Mouse (Mus musculus): ENCODE measurements around the gene Prokr2.

The Prokr2 gene

DNA sequence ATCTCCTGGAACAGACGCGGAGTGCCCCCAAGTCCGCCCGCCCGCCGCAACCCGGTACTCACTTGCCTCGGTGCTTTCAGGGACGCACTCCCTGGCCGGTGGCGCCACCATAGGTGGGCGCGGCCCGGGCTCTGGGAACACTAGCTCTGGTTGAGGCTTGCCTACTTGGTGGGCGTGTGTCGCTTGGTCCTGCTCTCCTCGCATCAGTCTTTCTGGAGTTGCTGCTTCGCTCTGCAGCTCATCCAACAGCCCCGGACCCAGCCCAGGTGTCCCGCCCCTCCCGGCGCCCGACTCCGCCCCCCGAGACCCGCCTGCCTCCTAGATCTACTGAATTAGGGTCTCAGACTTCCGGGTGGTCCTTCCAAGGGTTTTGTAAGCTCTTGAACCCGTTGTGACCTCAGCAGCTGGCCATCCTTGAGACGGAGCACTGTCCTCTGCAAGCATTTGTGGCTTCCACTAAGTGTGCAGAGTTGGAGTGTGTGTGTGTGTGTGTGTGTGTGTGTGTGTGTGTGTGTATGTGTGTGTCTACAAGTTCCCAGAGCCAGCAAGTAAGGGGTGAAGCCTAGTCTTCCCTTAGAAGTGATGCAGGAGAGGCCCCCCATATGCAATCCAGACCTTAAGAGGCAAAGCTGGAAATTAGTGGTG lies at the start of gene Prokr2:
Gene Prokr2 (minus strand): TSS at position 254 of the 645 bp plus-strand sequence.
- no peak for DNase-seq

DNA sequence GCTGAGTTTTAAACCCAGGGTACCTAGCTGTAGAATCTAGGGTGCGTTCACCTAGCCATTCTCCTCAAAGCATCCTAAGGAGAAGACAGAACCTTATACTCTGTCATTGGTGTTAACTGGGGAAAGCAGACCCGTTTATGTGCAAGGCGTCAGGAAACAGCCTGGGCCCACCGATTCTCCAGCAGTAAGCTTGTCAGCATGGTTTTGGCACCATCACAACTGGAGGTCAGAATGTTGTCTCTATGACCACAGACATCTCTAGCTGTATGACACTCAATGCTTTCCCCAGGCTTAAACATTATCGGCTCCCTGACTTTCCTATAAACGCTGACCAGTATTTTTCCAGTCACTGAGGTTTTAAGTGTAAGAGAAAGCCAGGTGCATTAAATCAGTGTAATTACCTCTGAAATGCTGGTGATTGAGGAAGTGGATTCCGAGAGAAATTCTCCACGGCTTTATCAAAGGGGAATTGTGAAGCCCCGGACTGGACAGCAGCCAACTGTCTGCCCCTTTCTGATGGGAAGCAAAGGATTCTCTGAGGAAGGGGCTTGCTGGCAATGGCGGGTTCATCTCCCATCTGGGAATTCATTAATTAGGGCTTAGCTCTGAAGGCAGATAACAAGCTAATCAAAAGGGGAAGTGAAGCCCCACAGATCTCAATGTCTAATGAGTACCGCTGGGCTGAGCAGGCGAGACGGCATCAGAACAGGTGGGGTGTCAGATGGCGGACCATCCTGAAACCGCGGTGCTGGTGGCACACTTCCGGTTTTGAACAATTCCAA lies 42.1 kb upstream of the Prokr2 start:
- DNase-seq = no peak

DNA sequence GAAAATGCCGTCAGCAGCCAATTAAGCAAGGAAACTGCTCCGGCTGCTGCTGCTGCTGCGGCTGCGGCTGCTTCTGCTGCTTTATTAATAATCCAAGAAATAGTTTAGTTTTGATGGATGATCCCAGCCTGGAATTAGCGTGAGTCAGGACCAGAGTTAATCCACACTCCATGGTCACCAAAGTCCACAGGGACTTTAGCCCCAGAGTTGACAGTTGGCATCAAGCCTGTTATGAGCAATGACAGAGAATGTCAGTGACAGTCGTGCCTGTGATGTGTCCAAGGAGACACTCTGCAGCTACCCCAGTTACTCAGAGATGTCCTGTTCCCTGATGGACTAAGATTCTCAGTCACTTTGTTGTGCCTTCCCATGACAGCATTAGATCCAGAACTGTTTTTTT lies 40.3 kb upstream of the Prokr2 start:
- DNase-seq = no peak

DNA sequence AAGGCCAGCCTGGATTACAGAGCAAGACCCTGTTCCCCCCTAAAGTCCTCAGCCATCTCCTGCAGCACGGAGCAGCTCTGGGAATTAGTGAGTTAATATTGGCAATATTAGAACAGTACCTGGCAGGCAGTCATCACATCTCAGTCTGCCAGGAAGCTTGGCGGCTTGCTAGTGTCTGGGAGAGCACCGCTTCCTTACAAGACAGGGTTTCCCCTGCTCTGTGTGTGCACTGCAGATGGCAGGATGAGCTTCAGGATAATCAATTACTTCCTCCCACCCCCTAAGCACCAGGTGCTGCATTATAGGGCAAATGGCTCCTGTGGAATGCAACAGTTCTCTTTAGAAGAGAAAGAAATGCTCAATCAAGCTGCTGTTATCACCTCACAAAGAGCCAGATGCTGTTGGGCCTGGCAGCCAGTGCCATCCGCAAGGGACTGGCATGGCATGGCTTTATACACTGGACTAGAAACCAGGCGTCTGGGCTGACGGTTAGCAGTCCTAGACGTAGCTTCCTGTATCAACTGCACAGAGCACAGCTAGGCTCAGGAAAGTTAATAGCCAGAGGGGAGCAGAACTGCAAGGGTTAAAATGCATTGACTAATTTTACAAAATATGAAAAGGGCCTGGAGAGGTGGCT lies 38.3 kb upstream of the Prokr2 start:
- no peak for DNase-seq

DNA sequence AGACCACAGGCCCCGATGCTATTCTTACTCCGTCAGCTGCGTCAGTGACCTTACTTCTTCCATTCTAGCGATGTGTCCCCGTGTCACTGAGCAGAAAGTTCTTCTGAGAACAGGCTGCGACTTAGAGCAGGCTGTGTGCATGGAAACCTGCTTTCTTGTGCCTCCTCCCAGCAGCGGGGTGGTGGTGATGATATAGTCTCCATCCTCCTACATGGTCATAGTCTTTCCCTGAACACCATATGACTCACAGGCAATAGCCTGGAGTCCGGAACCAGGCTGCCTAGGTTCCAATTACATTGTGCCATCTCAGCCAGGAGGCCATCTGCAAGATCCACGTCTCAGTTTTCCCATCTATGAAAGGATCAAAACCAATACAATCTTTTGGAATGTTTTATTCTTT lies 37.6 kb upstream of the Prokr2 start:
- DNase-seq = no peak

DNA sequence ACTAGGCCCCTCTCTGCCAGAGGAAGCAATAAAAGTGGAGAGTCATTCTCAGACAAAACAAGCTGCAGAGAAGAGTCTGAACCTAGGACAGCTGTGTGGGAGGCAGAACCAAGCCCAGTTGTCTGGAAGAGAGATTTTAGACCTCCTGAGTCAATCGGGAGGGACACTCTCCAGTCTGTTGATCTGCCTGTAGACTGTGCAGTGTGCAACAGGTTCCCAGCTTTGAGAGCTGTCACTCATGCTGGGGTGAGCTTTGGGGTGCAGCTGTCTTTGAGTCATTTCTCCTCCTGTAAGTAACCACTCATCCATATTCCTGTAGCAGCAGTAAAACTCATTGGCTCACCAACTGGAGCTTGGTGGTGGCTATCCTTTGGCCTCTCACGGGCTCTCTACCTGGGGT lies 33.2 kb upstream of the Prokr2 start:
- no peak for DNase-seq

DNA sequence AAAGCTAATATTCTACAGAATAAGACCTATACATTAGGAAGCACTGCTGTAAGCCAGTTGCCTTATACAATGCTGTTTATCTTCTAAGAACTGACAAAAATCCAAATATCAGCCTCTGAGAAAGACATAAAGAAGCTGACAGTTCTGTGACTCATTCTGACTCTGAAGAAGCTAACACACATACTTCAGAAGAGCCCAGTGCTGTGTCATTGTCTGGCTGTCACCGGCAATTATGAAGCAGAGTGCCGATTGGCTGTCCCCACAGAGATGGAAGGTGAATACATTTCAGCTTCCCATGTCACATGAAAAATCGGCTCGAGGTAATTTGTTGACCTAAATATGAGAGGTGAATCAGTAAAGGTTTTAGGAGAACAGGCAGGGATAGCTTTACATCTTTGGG lies 24.9 kb upstream of the Prokr2 start:
- DNase-seq = no peak

DNA sequence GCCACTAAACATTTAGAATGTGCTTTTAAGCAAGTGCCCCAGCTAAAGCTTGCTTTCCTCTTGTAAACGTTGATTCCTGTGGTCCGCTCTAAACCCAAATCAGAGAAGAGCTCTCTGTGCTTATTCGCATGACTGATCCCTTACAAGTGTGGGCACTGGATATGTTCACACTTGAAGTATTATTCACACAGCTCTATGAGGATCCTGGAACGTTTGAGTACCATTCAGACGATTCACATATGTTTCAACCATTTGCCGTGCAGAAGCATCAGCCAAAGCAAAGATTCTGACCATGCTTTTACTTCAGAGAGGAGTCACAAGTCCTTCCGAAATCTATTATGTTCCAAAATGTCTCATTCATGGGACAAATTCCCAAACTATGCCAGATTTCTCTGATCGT lies 12.9 kb upstream of the Prokr2 start:
- no peak for DNase-seq

DNA sequence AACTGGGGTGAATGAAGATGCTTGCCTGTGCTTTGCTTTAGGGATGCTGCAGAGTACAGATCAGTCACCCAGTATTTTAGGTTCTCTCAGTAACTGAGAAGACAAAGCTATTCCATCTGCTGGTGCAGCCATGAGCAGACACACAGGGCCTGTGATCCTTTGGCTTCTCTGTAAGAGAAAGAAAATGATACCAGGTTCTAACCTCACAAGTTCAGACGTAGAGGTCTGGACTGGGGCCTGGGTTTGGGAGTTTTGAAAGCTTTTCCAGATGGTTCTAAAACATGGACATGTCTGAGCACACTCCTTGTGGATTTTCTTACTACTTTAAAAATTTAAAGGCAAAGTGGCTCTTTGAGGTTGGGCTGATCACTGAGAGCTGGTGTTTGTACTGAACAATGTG lies 10.5 kb upstream of the Prokr2 start:
- DNase-seq = no peak

DNA sequence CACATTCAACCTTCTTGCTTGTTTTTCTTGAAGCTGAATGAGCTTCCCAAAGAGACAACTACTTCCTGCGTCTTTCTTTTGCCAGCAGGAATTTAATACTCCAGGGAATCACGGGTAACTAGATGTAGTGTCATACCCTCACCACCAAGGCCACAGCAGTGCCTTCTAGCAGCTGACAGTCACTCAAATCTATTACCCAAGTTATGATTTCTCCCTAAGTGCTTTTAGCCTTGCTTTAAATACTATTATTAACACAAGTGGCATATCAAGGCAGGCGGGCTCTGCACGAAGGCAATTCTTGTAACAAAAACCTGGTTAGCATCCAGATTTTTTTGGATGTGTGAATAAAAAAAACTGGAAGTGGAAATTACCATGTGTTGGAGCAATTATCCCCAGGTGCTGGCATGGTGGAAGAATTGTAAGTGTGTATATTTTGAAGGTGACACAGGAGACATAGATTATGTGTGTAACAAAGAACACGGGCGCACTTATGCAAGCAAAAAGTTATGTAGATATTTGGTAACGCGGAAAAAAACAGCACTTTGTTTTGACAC lies 5.4 kb upstream of the Prokr2 start:
- no peak for DNase-seq

DNA sequence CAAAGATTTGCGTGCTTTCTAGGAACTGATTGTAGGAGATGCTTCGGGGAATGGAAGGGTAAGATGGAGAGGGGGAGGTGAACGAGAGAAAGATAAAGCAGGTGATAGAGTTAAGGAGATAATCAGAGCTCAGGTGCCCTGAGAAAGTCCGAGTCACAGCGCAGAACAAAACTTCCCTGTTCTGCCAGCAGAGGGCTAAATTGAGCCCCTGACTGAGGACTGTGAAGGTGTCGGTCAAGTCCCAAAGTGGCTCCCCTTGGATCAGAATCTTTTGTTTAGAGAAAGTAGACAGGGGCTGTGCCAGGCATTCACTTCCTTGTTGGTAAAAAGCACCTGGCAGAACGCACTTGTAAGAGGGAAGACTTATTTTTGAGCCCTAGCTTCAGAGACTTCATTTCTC lies 4.3 kb upstream of the Prokr2 start:
- no peak for DNase-seq

DNA sequence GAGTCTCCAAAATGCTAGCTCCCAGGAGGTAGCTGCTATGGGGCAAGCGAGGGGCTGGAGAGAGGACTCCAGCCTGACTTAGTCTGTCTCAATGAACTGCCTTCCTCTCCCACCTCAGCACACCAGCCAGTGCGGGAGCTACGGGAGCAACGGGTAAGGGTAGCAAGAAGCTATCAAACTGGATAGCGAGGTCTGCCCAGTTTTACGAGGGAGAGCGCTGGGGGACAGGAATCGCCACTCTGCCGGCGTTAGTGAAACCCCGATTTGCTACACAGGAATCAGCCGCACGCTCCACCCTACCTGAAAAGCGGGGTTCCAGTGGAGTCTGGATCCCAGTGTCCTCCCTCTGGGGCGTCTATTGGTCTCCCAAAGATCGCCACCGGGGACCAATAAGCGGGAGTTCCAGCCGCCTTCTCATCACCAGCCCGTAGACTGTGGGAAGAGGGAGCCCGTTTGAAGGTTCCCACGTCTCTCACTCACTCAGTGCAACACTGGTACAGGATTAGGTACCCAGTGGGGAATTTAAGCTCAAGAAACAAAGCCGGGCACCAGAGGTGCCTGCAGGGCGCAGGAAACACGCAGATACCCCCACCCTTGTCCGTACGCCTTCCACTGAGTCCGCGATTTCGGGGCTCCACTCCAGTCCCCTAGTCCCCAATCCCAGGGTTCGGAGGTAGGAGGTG lies 595 bp downstream of the Prokr2 start:
- no peak for DNase-seq

DNA sequence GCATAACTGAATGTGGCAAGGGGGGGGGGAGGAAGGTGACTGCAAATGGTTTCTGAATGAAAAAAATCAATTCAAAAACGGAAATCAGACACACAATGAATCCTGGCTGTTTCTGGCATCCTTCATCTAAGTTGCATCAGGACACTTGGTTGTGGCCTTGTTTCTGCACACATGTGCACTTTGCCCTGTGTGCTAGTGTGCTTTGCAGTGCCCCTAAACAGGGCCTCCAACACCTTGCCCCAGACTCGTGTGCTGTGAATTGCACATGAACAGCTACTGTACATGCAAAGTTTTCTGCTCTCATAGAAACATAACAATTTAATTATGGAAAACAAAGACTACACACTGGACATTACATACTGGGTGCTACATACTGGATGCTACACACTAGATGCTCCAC lies 2.9 kb downstream of the Prokr2 start:
- DNase-seq = no peak

DNA sequence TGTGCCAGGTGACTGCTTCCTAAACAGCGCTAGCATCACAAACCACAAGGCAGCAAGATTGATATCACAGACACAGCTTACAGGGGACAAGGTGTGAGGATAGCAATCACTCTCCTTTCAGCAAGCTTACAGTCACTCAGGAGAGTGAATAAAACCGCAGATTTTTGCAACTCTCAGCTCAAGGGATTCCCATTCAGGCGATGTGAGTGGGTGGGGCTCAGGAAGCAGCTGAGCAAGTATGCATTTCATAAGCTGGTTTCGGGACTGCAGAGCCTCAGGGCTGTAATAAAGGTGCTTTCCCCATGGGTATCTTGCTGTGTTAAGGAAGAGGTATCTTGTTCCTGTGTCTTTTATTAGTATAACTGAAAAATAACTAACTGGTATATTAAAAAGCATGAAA lies 5.6 kb downstream of the Prokr2 start:
- DNase-seq = no peak

DNA sequence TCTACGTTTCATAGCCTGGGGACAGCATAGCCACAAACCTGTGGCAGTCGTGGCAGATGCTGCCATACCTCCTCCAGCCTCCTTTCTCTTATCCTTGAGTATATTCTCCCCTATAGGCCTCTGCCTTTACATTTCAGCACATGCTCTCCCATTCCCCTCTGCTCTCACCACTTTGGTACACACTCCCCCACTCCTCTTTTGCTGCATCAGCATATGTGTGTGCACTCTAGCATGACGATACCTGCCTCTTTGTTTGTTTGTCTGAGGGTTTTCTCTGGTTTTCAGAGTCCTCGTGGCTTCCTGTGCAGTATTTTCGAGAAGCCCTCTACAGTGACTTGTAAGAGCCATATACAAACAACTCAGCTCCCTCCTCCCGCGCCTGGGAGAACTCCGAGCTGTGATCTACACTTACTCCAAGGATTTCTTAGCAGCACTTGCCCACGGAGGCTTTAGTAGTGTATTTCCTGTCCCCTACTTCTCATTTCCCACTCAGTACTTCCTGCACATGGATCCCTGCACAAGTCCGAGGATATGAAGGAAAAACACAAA lies 6.6 kb downstream of the Prokr2 start:
- no peak for DNase-seq

DNA sequence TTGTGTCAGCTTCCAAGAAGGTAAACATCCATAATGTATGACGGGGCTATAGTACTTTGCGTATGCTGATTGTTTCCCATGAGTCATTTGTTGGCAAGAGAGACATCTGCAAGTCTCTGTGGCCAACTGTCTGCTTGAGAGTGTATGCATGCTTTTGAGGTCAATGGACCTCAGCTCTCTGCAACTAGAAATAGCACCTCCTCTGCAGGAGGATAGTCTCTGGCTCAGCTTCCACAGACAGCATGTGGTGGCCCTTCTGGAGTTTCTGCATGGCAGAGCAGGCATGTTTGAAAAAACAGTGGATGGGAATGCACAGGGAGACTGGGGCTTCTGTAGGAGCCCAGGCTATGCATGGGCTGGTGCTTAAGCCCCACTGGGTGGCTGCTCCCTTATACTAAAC lies 7.8 kb downstream of the Prokr2 start:
- no peak for DNase-seq

DNA sequence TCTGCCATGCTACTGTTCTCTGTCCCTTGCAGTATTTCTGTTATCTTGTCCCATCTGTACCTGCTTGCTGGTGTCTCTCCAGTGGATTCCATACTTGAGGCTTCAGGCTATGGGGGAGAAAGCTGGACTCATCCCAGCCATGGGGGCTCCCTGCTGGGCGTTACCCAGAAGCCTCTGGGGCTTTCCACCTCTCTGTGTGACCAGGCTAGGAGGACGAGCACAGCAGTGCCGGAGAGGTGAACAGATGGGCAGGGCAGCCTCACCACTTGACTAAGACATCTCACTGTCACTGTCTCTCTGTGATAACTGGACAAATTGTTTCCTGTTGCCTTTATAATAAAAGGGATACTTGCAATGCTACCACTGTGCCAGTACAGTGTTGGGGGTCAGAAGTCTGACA lies 9.5 kb downstream of the Prokr2 start:
- no peak for DNase-seq

DNA sequence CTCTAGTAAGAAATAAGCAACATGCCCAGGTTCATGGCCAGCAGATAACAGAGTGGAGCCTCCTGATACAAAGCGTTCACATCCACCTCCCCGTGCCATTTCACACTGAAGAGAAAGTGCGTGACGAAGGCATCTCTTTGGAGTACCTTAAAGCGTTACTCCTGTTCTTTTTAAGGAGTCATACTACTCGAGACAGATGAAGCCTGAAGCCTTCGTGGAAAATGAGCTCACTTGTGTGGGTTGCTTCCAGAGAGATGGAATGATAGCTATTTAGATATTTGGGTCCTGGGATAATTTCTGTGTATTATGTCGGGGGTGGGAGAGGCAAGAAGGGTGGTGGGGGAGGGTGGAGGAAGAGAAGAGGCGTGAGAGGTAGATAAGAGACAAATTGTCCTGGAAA lies 10.1 kb downstream of the Prokr2 start:
- DNase-seq = no peak

DNA sequence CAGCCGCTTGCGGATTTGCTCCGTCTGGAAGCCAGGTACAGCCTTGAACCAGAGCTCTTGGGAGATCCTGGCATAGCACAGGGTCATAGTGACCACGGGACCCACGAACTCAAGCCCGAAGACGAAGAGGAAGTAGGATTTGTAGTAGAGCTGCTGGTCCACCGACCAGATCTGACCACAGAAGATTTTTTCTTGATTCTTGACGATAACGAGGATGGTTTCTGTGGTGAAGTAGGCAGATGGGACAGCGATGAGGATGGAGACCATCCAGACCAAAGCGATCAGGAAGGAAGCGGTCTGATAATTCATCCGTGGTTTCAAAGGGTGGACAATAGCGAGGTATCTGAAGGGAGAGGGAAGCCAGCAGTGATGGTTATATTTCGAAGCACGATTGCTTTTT lies 11.5 kb downstream of the Prokr2 start:
- DNase-seq = no peak

DNA sequence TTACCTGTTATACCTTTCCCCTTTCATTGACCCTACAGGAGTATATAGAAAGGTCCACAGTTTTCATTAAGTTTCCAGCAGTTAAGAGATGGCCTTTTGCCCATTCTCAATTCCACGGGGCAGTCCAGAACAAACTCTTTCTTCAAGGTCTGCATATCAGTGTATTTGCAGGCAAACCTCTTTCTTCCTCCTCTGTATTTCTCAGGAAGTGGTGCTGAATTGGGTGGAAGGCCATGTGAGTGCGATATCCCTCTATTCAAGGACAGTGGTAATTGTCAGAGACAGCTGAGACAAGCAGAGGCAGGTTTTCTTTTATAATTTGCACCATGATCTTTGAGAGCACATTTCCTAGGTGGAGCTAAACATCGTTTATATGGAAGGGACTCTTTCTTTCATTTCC lies 16.8 kb downstream of the Prokr2 start:
- DNase-seq = no peak

DNA sequence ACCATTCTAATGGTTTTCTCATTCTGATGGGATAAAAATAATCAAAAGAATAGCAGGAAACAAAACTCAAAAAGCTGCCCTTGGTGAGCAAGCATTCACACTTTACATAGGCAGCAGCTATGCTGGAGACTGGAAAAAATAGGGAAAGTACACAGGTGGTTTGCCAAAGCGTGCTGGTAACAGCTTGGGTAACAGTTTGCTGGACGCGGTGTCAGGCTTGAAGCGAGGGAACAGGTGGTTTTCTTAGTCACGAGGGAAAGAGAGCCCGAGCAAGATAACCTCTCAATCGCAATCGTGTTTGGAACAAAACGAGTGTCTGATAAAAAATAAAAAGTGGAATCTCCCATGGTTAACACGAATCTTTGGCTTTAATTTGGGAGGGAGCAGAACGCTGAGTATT lies 41.4 kb downstream of the Prokr2 start:
- no peak for DNase-seq

DNA sequence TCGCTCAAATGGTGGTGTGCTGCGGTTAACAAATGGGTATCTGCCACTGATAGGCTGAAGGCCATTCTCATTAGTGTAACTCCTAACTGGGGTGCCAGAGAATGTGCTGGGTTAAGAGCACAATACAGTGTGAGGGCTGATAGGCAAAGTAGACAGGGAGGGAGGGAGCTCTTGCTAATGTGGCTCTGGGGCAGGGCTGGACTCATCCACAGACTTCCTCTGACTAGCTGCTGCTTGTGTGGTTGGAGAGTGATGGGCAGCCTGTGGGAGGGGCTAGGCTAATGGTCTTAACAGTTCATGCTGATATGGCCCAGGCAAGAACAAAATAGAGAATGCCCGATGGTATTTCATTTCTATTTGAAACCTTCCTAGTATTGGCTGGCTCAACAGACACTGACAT lies 44.0 kb downstream of the Prokr2 start:
- DNase-seq = no peak

DNA sequence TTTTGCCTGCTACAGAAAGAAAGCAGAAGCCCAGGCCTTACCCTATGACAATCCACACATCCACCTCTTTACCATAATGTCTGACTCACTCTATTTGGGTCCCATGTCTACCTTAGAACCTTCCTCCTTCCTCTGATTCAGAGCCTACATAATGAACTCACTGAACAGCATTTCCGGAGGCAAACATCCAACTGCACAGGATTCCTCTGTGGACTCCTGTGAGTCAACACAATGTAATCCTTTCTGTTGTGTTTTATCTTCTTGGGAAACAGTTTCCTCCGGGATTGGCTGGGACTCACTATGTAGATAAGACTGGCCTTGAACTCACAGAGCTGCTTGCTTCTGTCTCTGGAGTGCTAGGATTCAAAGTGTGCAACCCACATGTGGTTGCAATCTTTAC lies 44.9 kb downstream of the Prokr2 start:
- DNase-seq = no peak

Measured in thymus, adult 18-20 months (tissue).